Mouse (Mus musculus) cerebellum, postnatal 4 days (tissue): ENCODE results near the gene Gm20850.
"Not testable (repeated sequence)": the region's sequence is repeated elsewhere in the genome, so short reads cannot be mapped to it uniquely, and the experiment has no call there.

ENCODE experiments used
- DNase-seq, 2 experiments: peaks; one replicate each; pipeline ENCODE4 v3.0.0; 2022; ENCODE audit warnings: low spot score in 2 of 2, mixed read lengths in 1 of 2

Gene Gm20850

GRCm38 (mm10) chrY:75715022-75715421, at the start of gene Gm20850:
Gene Gm20850 (plus strand): TSS chrY:75715322.
- not testable (repeated sequence) for DNase-seq
